Mouse (Mus musculus) midbrain, embryonic 15.5 days (tissue): ENCODE data around the gene Sdk2. TPM values are rescaled to one million over a fixed set of nuclear protein-coding genes. Genes with fewer than 3 reads are reported as not detected.

Experiments
- ATAC-seq: fragments of 200-750 bp; cut with Nextera tagmentation; replicated peaks from 2 replicates; pipeline ENCODE4 v1.8.0; 2017; ENCODE audit warnings: moderate TSS enrichment
- H3K27ac ChIP-seq: fragments of 300-500 bp; sonication (generic); 2 replicates; pipeline ENCODE4 v1.5.1; 2015; ENCODE audit warnings: mild to moderate bottlenecking, inconsistent platforms
- H3K27me3 ChIP-seq: fragments of 300-500 bp; sonication (generic); replicated peaks from 2 replicates; pipeline ENCODE4 v1.6.1; 2015; ENCODE audit warnings: inconsistent platforms
- H3K36me3 ChIP-seq: fragments of 300-500 bp; sonication (generic); replicated peaks from 2 replicates; pipeline ENCODE4 v1.6.1; 2015; ENCODE audit warnings: inconsistent platforms
- H3K4me1 ChIP-seq: fragments of 300-500 bp; sonication (generic); 2 replicates; pipeline ENCODE4 v1.6.1; 2015; ENCODE audit warnings: inconsistent platforms
- H3K4me2 ChIP-seq: fragments of 300-500 bp; sonication (generic); 2 replicates; pipeline ENCODE4 v1.6.1; 2015; ENCODE audit warnings: inconsistent platforms, mild to moderate bottlenecking, moderate library complexity
- H3K4me3 ChIP-seq: fragments of 300-500 bp; sonication (generic); 2 replicates; pipeline ENCODE4 v1.5.1; 2015; ENCODE audit warnings: mild to moderate bottlenecking, inconsistent platforms
- H3K9ac ChIP-seq: fragments of 300-500 bp; sonication (generic); 2 replicates; pipeline ENCODE4 v1.6.1; 2015; ENCODE audit warnings: mild to moderate bottlenecking, inconsistent platforms
- H3K9me3 ChIP-seq: fragments of 300-500 bp; sonication (generic); 2 replicates; pipeline ENCODE4 v1.6.1; 2016; ENCODE audit warnings: inconsistent platforms
- WGBS: fragments of 180-500 bp; shearing (Covaris S2); methylation state at CpG from one replicate; pipeline ENCODE4 v1.1.7; 2015; ENCODE audit warnings: mixed read lengths; 5-methylcytosine and 5-hydroxymethylcytosine counted together
- polyA plus RNA-seq: library from polyadenylated mRNA; unstranded; fragments of >200 nt; fragmentation: Nextera tagmentation; extraction: Ambion mirVana; gene quantifications from 2 replicates; pipeline ENCODE4 v1.2.1, GENCODE M21; 2015

The Sdk2 gene
- polyA plus RNA-seq, result 4.6 and 6.0 TPM in 2 replicates

GRCm38 (mm10) chr11:114066951-114067762, at the start of gene Sdk2:
Sdk2 (minus strand) TSS chr11:114067046.
- 0 out of 2 replicates have a peak, but pooled peaks cover 5% of the 10 kb centered on the region for H3K27me3 ChIP-seq
- peak; percentile 86 for ATAC-seq
- peak within 1 kb of the TSS; percentile 59 for H3K4me3 ChIP-seq
- peaks cover 60% of the 10 kb centered on the region for H3K4me1 ChIP-seq
- no peaks in the 10 kb centered on the region for H3K36me3 ChIP-seq
- H3K9me3 ChIP-seq, result no peaks in the 10 kb centered on the region
- peak within 1 kb of the TSS; percentile 68 for H3K9ac ChIP-seq
- H3K4me2 ChIP-seq, result peak within 1 kb of the TSS; percentile 99
- peak within 1 kb of the TSS; percentile 80 for H3K27ac ChIP-seq
- WGBS, result 2% methylated on average over 49 of the region's 52 CpGs

DNA sequence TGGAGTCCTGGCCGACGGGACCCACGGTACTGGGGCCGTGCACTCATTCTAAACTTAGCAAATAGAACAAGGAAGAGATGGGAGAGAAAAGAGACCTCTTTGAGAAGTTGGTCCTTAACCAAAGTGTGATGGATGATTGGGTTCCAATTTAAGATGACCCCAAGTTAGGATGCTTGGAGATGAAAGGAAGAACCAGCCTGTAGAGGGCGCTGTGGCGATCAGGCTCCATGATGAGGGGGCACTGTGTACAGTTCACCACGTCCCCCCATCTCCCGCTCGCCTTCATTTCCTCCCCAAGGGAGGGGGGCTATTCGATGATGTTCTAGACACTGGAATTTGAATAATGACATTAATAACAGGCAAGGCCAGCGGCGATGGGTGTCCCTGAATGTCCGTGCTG, 48.2 kb upstream of the Sdk2 start:
- no peak overlapping the region for H3K4me3 ChIP-seq
- WGBS, result 75% methylated on average over 13 of the region's 13 CpGs
- no peak overlapping the region for H3K9ac ChIP-seq
- H3K9me3 ChIP-seq, result no peaks in the 10 kb centered on the region
- ATAC-seq, result no peak
- H3K27ac ChIP-seq, result no peak overlapping the region
- H3K4me2 ChIP-seq, result no peak overlapping the region
- H3K4me1 ChIP-seq, result peaks cover 13% of the 10 kb centered on the region
- H3K27me3 ChIP-seq, result no peaks in the 10 kb centered on the region
- H3K36me3 ChIP-seq, result no peaks in the 10 kb centered on the region

DNA sequence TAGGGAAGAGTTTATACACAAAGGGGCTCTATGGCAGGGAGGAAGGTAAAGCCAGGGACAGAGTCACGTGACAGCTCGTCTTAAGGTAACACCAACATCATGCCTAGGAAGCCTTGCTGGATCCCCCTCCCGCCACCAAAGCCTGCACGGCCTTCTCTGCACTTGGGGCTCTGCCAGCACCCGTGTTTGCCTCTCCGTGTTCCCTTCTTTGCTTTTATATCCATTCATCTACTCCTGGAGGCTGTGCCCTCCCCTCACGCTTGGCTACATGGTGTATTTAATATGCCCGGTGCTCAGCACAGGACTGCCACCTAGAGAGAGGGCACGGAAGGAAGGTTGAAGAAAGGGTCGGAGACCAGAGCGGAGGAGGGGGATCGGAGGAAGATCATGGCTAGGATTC, 47.8 kb upstream of the Sdk2 start:
- no peak overlapping the region for H3K4me3 ChIP-seq
- H3K27me3 ChIP-seq, result no peaks in the 10 kb centered on the region
- no peaks in the 10 kb centered on the region for H3K36me3 ChIP-seq
- no peak overlapping the region for H3K4me2 ChIP-seq
- H3K9ac ChIP-seq, result no peak overlapping the region
- no peaks in the 10 kb centered on the region for H3K9me3 ChIP-seq
- no peak for ATAC-seq
- peaks cover 13% of the 10 kb centered on the region for H3K4me1 ChIP-seq
- H3K27ac ChIP-seq, result no peak overlapping the region
- WGBS, result 70% methylated on average over 12 of the region's 12 CpGs

DNA sequence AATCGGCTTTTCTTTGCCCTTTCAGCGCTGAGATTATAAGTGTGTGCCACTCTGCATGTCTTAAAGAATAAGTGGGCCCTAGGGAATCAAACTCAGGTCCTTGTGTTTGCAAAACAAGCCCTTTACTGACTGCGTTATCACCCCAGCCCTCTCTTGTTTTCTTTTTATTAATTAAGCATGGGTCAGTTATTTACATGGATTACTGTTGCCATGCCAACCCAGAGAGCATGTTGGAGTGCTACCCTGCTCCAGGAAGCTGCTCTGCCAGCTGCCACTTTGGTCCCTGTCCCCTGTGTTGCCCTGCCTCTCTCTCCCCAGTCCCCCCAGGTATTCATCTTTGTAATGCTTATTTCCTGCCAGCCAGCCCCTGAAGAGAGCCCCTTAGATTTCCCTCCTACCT, 44.0 kb upstream of the Sdk2 start:
- 25% methylated on average over 3 of the region's 3 CpGs for WGBS
- Histone ChIP-seq H3K9ac (no peak overlapping the region), H3K27ac (no peak overlapping the region), H3K27me3 (no peaks in the 10 kb centered on the region), H3K4me2 (no peak overlapping the region), H3K4me3 (no peak overlapping the region), H3K4me1 (peaks cover 6% of the 10 kb centered on the region; the same call in 1 of the 2 replicates), H3K36me3 (no peaks in the 10 kb centered on the region), H3K9me3 (no peaks in the 10 kb centered on the region)
- ATAC-seq, result no peak

DNA sequence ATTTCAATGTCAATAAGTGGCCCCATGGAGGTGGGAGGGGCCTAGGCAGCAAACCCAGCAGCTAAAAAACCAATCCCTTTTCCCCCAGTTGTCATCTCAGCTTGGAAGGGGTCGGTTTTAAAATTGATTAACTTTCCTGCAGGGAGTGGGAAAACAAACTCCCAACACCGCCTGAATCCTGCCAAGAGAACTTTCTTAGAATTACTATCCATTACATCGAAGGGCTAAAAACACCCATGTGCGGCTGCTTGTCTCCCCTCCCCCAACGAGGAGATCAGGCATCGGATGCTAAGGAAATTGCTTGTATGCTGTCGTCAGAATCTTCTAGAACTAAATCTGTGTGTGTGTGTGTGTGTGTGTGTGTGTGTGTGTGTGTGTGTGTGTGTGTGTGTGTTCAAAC, 26.8 kb upstream of the Sdk2 start:
- H3K27me3 ChIP-seq, result no peaks in the 10 kb centered on the region
- no peaks in the 10 kb centered on the region for H3K36me3 ChIP-seq
- 77% methylated on average over 7 of the region's 7 CpGs for WGBS
- H3K4me2 ChIP-seq, result no peak overlapping the region
- no peaks in the 10 kb centered on the region for H3K4me1 ChIP-seq
- no peak overlapping the region for H3K27ac ChIP-seq
- no peak overlapping the region for H3K9ac ChIP-seq
- no peak overlapping the region for H3K4me3 ChIP-seq
- no peak for ATAC-seq
- H3K9me3 ChIP-seq, result no peaks in the 10 kb centered on the region

GRCm38 (mm10) chr11:114093175-114093574, 26.3 kb upstream of the Sdk2 start:
- WGBS, result 69% methylated on average over 7 of the region's 7 CpGs
- no peak for ATAC-seq

DNA sequence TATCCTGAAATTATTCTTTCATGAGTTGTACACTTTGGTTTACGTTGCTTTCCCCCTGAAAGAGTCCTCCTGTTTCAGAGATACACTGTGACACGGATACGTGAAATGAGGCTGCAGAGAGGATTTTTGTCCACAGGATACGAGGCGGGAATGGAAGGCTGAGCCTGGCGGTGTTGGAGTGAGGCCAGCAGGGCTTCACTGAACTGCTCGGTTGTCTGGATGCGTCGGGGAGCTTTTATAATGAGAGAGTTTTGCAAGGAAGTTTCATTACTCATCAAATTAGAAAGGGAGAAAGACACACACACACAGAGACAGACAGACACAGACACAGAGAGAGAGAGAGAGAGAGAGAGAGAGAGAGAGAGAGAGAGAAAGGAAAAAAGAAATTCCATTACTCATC, 13.8 kb upstream of the Sdk2 start:
- no peak overlapping the region for H3K4me2 ChIP-seq
- no peak for ATAC-seq
- WGBS, result 58% methylated on average over 9 of the region's 9 CpGs
- H3K36me3 ChIP-seq, result no peaks in the 10 kb centered on the region
- H3K9me3 ChIP-seq, result peaks cover 3% of the 10 kb centered on the region; the same call in 1 of the 2 replicates
- no peaks in the 10 kb centered on the region for H3K27me3 ChIP-seq
- no peak overlapping the region for H3K9ac ChIP-seq
- no peak overlapping the region for H3K4me3 ChIP-seq
- H3K4me1 ChIP-seq, result peaks cover 4% of the 10 kb centered on the region; the same call in 1 of the 2 replicates
- no peak overlapping the region for H3K27ac ChIP-seq

More at GRCm38 (mm10) chr11:114093175-114093574, 26.3 kb upstream of the Sdk2 start:
- Histone ChIP-seq H3K4me2 (no peak overlapping the region), H3K27me3 (no peaks in the 10 kb centered on the region), H3K27ac (no peak overlapping the region), H3K4me3 (no peak overlapping the region), H3K36me3 (no peaks in the 10 kb centered on the region), H3K4me1 (no peaks in the 10 kb centered on the region), H3K9ac (no peak overlapping the region), H3K9me3 (no peaks in the 10 kb centered on the region)

DNA sequence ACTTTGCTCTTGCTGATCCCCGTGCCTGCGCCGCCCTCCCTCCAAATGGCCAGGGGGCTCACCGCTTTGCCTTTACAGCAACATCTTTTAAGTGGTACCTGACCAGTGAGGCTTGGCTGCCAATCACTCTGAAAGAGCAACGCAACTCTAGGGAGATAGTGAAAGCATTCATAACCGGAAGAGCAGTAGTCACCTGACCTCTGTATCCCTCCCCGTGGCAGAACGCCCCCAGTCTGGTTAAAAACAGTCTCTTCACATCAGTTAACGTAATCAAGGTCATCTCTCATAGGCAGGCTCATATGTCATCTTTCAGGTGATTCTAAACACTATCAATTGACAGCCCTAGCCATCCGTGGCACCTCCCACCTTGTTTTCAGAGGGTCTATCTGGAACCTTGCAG, 5.8 kb upstream of the Sdk2 start:
- no peak for ATAC-seq
- Histone ChIP-seq H3K9ac (no peak overlapping the region), H3K27ac (no peak overlapping the region), H3K36me3 (no peaks in the 10 kb centered on the region), H3K4me1 (peaks cover 11% of the 10 kb centered on the region), H3K4me3 (no peak overlapping the region), H3K9me3 (peaks cover 5% of the 10 kb centered on the region; the same call in 1 of the 2 replicates), H3K4me2 (no peak overlapping the region), H3K27me3 (0 out of 2 replicates have a peak, but pooled peaks cover 5% of the 10 kb centered on the region)
- 84% methylated on average over 10 of the region's 10 CpGs for WGBS

DNA sequence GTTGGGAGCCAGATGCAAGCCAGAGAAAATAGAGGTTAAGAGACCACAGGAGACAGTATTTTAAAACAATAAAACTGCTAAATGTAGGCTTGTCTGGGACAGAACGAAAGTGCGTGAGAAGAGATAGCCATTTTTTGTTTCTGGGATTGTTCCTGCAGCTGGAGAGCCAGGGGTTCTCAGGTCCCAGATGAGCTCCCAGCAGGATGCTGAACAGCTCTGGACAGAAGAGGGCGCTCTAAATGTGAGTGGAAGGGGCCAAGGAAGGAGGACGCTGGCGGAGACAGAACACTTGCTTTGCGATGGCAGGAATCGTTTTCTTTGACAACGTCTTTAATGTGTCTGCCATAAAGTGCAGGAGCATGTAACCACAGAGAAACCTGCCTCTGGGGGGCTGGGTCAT, 5.2 kb upstream of the Sdk2 start:
- WGBS, result 24% methylated on average over 8 of the region's 8 CpGs
- Histone ChIP-seq H3K9me3 (peaks cover 5% of the 10 kb centered on the region; the same call in 1 of the 2 replicates), H3K9ac (no peak overlapping the region), H3K27ac (no peak overlapping the region), H3K4me2 (no peak overlapping the region), H3K4me3 (no peak overlapping the region), H3K36me3 (no peaks in the 10 kb centered on the region), H3K27me3 (0 out of 2 replicates have a peak, but pooled peaks cover 5% of the 10 kb centered on the region), H3K4me1 (peaks cover 17% of the 10 kb centered on the region)
- ATAC-seq, result no peak

DNA sequence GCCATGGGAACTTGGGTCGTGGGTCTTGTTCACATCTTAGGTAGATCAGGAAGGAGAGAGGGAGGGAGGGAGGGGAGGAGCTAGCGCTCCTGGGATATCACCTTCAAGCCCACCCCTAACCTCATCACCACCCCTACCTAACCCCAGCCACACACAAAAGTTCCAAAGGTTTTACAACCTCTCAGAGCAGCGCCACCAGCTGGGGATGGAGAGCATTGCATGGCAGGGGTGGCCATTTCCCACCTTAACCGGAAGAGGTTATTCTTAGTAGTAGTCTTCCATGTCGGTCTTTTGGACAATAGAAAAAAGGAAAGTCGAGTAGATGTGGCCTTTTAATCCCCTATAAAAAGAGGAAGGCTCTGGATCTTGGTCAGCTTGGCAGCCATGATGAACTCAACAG, 4.0 kb upstream of the Sdk2 start:
- H3K36me3 ChIP-seq, result no peaks in the 10 kb centered on the region
- H3K27me3 ChIP-seq, result 0 out of 2 replicates have a peak, but pooled peaks cover 5% of the 10 kb centered on the region
- H3K4me2 ChIP-seq, result no peak overlapping the region
- no peak for ATAC-seq
- H3K27ac ChIP-seq, result no peak overlapping the region
- H3K4me1 ChIP-seq, result peaks cover 25% of the 10 kb centered on the region
- H3K9me3 ChIP-seq, result peaks cover 4% of the 10 kb centered on the region; the same call in 1 of the 2 replicates
- WGBS, result 61% methylated on average over 6 of the region's 6 CpGs
- H3K4me3 ChIP-seq, result no peak overlapping the region
- no peak overlapping the region for H3K9ac ChIP-seq

DNA sequence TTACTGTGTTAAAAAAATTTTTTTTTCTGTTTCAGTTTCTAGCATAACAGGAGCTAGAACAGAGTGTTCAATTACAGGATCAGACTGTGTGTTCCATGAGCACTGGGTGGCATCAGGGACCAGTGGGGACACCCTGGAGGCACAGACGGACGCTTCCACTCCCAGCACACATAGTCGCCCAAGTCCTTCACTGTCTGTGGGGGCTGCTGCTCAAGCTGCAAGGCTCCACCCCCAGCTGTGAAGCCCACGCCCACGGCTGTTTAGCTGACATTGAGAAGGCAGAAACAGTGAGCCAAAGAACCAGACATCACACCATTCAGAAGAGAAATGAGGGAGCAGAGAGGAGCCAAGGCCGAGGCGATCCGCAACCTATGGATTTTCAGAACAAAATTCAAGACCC, 3.3 kb upstream of the Sdk2 start:
- Histone ChIP-seq H3K36me3 (no peaks in the 10 kb centered on the region), H3K4me2 (no peak overlapping the region), H3K4me1 (peaks cover 32% of the 10 kb centered on the region), H3K9ac (no peak overlapping the region), H3K9me3 (no peaks in the 10 kb centered on the region), H3K4me3 (no peak overlapping the region), H3K27me3 (0 out of 2 replicates have a peak, but pooled peaks cover 5% of the 10 kb centered on the region), H3K27ac (no peak overlapping the region)
- 64% methylated on average over 8 of the region's 8 CpGs for WGBS
- ATAC-seq, result no peak

DNA sequence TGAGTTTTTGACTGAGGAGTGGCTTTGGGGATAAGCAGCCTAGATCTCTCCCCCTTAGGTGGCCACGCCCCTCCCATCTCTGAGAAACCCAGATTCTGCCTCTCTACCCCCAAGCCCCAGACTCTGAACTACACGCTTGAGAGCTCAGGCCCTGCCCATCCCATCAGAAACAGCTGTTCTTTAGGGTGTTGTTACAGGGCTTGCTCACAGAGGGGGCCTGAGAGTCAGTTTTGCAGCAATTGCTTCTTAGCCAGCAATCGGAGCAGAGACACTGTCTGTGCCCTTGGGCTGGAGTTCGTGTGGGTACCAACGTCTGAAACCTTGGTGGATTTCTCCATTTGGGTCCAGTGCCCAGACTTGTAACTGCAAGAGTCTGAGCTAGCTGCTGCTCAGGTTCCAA, 1.5 kb upstream of the Sdk2 start:
- ATAC-seq, result peak; percentile 28
- whole genome bisulfite sequencing, result under 1% methylated on average over 5 of the region's 5 CpGs
- no peaks in the 10 kb centered on the region for H3K36me3 ChIP-seq
- H3K27ac ChIP-seq, result no peak overlapping the region
- H3K9ac ChIP-seq, result no peak overlapping the region; the same call in 1 of the 2 replicates
- H3K4me3 ChIP-seq, result no peak overlapping the region
- H3K27me3 ChIP-seq, result 0 out of 2 replicates have a peak, but pooled peaks cover 5% of the 10 kb centered on the region
- H3K4me1 ChIP-seq, result peaks cover 48% of the 10 kb centered on the region
- 0 out of 2 replicates have a peak overlapping the region, but pooled peaks have one; percentile 1 for H3K4me2 ChIP-seq
- H3K9me3 ChIP-seq, result no peaks in the 10 kb centered on the region
